Mouse (Mus musculus) lung, embryonic 16.5 days (tissue): ENCODE measurements around the gene Plcb2. TPM values are rescaled to one million over a fixed set of nuclear protein-coding genes. Genes with fewer than 3 reads are reported as not detected.

Experiments
- ATAC-seq: fragments of 200-750 bp; cut with Nextera tagmentation; 2 replicates; pipeline ENCODE4 v1.8.0; 2017; ENCODE audit warnings: low read depth, mild to moderate bottlenecking, moderate library complexity
- H3K27ac ChIP-seq: fragments of 300-500 bp; sonication (generic); 2 replicates; pipeline ENCODE4 v1.5.1; 2014; ENCODE audit warnings: mild to moderate bottlenecking, control low read depth, low read length
- H3K27me3 ChIP-seq: fragments of 300-500 bp; sonication (generic); 2 replicates; pipeline ENCODE4 v1.6.1; 2014; ENCODE audit warnings: low read depth, low read length, mixed read lengths; ENCODE audit not compliant: control insufficient read depth, insufficient read depth
- H3K36me3 ChIP-seq: fragments of 300-500 bp; sonication (generic); 2 replicates; pipeline ENCODE4 v1.6.1; 2014; ENCODE audit warnings: low read length; ENCODE audit not compliant: control insufficient read depth, insufficient read depth
- H3K4me1 ChIP-seq: fragments of 300-500 bp; sonication (generic); replicated peaks from 2 replicates; pipeline ENCODE4 v1.6.1; 2014; ENCODE audit warnings: low read length, mixed read lengths; ENCODE audit not compliant: control insufficient read depth, insufficient read depth
- H3K4me2 ChIP-seq: fragments of 300-500 bp; sonication (generic); 2 replicates; pipeline ENCODE4 v1.6.1; 2014; ENCODE audit warnings: low read depth, low read length, control low read depth
- H3K4me3 ChIP-seq: fragments of 300-500 bp; sonication (generic); 2 replicates; pipeline ENCODE4 v1.5.1; 2014; ENCODE audit warnings: mild to moderate bottlenecking, low read length, control low read depth
- H3K9ac ChIP-seq: fragments of 300-500 bp; sonication (generic); 2 replicates; pipeline ENCODE4 v1.6.1; 2014; ENCODE audit warnings: low read length, control low read depth
- H3K9me3 ChIP-seq: fragments of 300-500 bp; sonication (generic); 2 replicates; pipeline ENCODE4 v1.6.1; 2016; ENCODE audit warnings: low read length; ENCODE audit not compliant: control insufficient read depth
- WGBS: fragments of 180-500 bp; shearing (Covaris S2); extraction: QIAGEN DNeasy Blood & Tissue Kit; methylation state at CpG from one replicate; pipeline ENCODE4 v1.1.7; 2014; 5-methylcytosine and 5-hydroxymethylcytosine counted together
- polyA plus RNA-seq: library from polyadenylated mRNA; unstranded; fragments of >200 nt; fragmentation: Nextera tagmentation; extraction: Ambion mirVana; gene quantifications from 2 replicates; pipeline ENCODE4 v1.2.1, GENCODE M21; 2015

Gene Plcb2
- polyA plus RNA-seq, 1 experiment from 2014 or later, result 1.6 TPM

DNA sequence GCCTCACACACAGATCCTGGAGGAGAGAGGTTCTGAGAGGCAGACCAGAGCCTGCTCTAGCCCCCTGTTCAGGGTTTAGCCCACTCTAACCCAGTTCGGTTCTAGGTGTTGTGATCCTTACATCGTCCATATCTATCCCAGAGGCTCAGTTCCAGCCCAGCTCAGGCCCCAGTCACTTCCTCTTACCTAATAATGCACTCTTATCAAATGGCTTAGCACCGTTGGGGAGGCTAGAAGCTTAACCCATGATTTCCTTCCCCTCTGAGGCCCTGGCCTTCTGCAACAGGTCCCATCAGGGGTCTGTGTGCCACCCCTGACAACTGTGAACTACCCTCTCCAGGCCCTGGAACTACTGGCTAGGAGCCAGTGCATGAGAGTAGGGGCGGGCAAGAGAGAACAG is 956 bp upstream of the Plcb2 start:
- Histone ChIP-seq H3K27ac (peak overlapping the region; percentile 70), H3K9ac (no peak overlapping the region), H3K4me1 (peaks cover 30% of the 10 kb centered on the region), H3K27me3 (peaks cover 13% of the 10 kb centered on the region), H3K9me3 (no peaks in the 10 kb centered on the region), H3K36me3 (no peaks in the 10 kb centered on the region), H3K4me3 (no peak overlapping the region), H3K4me2 (no peak overlapping the region)
- WGBS, result 33% methylated on average over 4 of the region's 4 CpGs
- no peak for ATAC-seq

DNA sequence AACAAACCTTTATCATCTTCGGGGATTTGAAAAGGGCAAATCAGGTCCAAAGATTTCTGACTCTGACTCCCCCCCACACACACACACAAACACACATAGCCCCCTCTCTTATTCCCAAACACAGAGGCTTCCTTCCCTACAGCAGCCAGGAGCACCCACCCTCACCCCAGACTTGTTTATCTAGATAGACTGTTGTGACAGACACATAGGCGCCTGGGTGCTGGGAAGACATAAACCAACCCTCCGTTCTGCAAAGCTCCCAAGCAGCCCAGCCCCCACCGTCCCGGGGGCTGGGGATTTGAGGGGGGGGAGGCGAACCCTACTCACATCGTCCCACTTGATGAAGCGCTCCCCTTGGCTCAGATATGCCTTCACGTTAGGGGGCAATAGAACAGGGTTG is 327 bp downstream of the Plcb2 start:
- peaks cover 30% of the 10 kb centered on the region for H3K4me1 ChIP-seq
- peak overlapping the region; percentile 3; the same call in 1 of the 2 replicates for H3K4me3 ChIP-seq
- H3K36me3 ChIP-seq, result no peaks in the 10 kb centered on the region
- peak; percentile 67 for ATAC-seq
- H3K27me3 ChIP-seq, result peaks cover 10% of the 10 kb centered on the region
- peak overlapping the region; percentile 70 for H3K27ac ChIP-seq
- WGBS, result 8% methylated on average over 9 of the region's 9 CpGs
- H3K4me2 ChIP-seq, result peak overlapping the region; percentile 30
- H3K9ac ChIP-seq, result 0 out of 2 replicates have a peak overlapping the region, but pooled peaks have one; percentile 44
- H3K9me3 ChIP-seq, result no peaks in the 10 kb centered on the region

DNA sequence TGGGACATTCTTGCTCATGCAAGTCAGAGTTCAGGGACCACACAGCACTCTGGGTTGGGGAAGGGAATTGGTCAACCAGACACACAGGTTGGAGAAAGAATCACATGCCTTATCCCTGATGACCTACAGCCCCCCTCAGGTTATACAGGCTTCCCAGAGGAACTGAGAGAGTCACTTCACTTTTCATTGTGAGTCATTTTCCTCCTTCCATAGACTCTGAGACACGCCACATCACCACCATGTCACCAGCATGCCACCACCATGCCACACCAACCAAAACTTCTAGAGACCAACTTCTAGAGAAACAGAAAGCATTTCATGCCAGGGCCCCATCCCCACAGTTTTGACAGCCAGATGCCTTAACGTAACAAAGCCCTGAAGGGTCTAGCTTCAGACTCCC is 1.4 kb downstream of the Plcb2 start:
- Histone ChIP-seq H3K27ac (no peak overlapping the region), H3K4me3 (no peak overlapping the region), H3K36me3 (no peaks in the 10 kb centered on the region), H3K27me3 (peaks cover 2% of the 10 kb centered on the region), H3K4me1 (peaks cover 30% of the 10 kb centered on the region), H3K4me2 (no peak overlapping the region), H3K9me3 (no peaks in the 10 kb centered on the region), H3K9ac (no peak overlapping the region)
- no peak for ATAC-seq
- WGBS, result 89% methylated on average over 2 of the region's 2 CpGs

DNA sequence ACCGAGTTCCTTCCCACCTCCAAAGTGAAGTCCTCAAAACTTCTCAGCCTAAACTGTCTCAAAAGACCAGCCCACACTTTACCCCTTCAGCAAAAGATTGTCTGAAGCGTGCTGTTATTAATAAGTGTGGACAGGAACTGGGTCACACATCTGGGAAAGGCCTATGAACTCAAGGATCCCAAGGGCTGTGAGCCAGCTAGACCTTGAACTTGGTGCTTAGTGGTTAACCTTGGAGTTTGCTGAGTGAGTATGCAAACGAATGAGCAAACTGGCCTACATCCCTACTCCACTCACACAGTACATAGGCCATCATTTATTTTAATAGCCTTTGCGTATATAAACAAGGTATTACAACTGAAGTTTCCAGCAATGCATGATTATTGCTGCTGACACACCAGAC is 2.7 kb downstream of the Plcb2 start:
- no peak overlapping the region for H3K9ac ChIP-seq
- no peaks in the 10 kb centered on the region for H3K36me3 ChIP-seq
- no peak overlapping the region for H3K27ac ChIP-seq
- no peaks in the 10 kb centered on the region for H3K9me3 ChIP-seq
- H3K4me3 ChIP-seq, result no peak overlapping the region
- peaks cover 29% of the 10 kb centered on the region for H3K4me1 ChIP-seq
- no peak for ATAC-seq
- H3K4me2 ChIP-seq, result no peak overlapping the region
- no peaks in the 10 kb centered on the region for H3K27me3 ChIP-seq
- WGBS, result 77% methylated on average over 4 of the region's 4 CpGs

DNA sequence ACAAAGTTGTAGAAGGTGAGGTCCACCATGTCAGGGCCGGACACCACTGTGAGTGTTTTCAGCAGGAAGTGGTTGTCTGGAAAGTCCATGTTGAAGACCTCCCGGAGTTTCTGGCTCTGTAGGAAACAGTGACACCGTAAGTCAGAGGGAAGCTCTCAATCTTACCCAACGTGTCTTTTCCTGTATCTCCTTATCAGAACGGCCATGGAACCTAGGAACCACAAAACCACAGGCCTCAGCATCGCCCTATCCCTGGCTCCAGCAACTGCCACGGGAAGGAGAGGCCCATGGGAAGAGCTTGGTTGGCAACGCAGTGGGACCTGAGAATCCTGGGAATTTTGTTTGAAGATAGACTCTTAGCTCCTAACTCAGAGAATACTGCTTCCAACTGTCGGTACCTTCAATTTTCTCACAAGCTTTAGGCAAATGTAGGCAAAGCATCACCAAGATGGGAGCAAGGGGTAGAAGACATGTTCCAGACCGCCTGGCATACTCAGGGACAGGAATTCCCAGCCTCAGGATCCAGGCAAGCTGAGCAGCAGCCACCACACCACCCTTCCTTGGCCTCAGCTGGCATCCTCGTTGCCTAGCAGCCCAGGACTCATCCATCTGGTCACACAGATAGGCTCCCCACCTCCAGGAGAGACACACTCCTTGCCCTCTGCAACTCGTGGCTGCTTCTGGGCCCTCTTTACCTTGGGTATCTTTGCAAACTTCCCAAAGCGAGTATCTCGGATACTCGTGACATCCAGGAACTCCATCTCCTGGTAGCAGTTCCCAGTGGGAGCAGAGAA is 4.3 kb downstream of the Plcb2 start:
- WGBS, result 74% methylated on average over 15 of the region's 15 CpGs
- Histone ChIP-seq H3K4me1 (peaks cover 18% of the 10 kb centered on the region), H3K9me3 (no peaks in the 10 kb centered on the region), H3K4me3 (no peak overlapping the region), H3K27ac (no peak overlapping the region), H3K27me3 (no peaks in the 10 kb centered on the region), H3K4me2 (no peak overlapping the region), H3K9ac (no peak overlapping the region), H3K36me3 (no peaks in the 10 kb centered on the region)
- no peak for ATAC-seq

DNA sequence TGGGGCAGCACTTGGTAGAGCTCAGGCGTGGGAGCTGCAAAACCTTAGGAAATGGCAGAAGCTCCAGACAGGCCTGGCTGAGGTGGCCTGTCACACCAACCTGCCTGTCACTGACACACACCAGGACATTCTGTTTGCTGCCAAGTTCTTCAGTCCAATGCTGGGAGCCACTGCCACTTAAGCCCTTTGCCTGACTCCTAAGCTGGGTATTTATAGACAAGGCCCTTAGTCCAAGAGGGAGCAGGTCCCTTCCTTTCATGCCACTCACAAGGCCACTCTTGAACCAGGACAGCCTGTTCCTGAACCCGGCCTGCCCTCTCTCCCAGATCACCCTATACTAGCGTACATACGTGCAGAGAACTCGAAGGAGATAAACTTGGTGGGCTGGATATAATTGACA is 11.6 kb downstream of the Plcb2 start:
- H3K27ac ChIP-seq, result no peak overlapping the region
- no peak overlapping the region for H3K4me3 ChIP-seq
- no peaks in the 10 kb centered on the region for H3K36me3 ChIP-seq
- no peaks in the 10 kb centered on the region for H3K4me1 ChIP-seq
- 76% methylated on average over 5 of the region's 5 CpGs for WGBS
- H3K4me2 ChIP-seq, result no peak overlapping the region
- no peak for ATAC-seq
- no peak overlapping the region for H3K9ac ChIP-seq
- H3K27me3 ChIP-seq, result peaks cover 14% of the 10 kb centered on the region
- H3K9me3 ChIP-seq, result no peaks in the 10 kb centered on the region

DNA sequence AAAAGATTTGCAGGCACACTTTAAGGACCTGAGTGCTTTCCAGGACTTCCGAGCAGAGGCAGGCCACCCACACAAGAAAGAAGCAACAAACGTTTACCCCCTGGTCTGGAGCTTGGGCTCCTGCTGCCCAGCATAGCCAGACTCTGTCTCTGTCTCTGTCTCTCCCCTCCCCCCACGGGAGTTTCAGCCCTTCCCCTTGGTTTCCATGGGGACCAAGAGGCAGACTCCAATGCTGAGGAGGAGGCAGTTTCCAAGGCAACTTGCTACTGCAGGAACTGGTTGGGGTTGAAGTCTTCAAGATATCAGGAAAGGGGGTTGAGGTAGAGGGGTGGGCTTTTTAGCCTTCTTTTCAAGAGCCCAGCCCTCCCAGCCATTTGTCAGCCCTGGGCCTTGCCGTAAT is 14.0 kb downstream of the Plcb2 start:
- no peaks in the 10 kb centered on the region for H3K36me3 ChIP-seq
- peaks cover 12% of the 10 kb centered on the region for H3K4me1 ChIP-seq
- H3K9ac ChIP-seq, result no peak overlapping the region
- no peak overlapping the region for H3K4me3 ChIP-seq
- WGBS, result 41% methylated on average over 4 of the region's 4 CpGs
- ATAC-seq, result no peak
- H3K27me3 ChIP-seq, result peaks cover 35% of the 10 kb centered on the region
- H3K9me3 ChIP-seq, result no peaks in the 10 kb centered on the region
- H3K27ac ChIP-seq, result no peak overlapping the region
- H3K4me2 ChIP-seq, result no peak overlapping the region

DNA sequence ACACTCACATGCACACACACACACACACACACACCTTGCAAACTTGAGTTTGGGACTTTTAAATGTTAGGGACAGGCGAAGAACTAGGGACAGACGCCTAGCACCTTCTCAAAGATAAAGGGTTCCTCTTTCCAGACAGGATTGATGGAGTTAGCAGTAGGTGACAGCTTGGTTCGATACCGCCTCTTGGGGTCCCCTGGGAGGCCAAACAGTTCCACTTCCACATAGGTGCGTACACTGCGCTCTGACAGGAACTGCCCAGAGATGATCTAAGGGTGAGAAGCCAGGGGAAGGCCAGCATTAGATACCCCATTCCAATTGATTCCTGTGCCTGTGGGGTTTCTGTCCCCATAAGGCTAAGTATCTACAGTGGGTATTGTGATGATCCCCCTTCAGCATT is 14.6 kb downstream of the Plcb2 start:
- 68% methylated on average over 6 of the region's 6 CpGs for WGBS
- no peaks in the 10 kb centered on the region for H3K9me3 ChIP-seq
- H3K4me2 ChIP-seq, result no peak overlapping the region
- ATAC-seq, result no peak
- peaks cover 12% of the 10 kb centered on the region for H3K4me1 ChIP-seq
- no peak overlapping the region for H3K4me3 ChIP-seq
- no peak overlapping the region for H3K27ac ChIP-seq
- H3K27me3 ChIP-seq, result peaks cover 41% of the 10 kb centered on the region
- H3K36me3 ChIP-seq, result no peaks in the 10 kb centered on the region
- no peak overlapping the region for H3K9ac ChIP-seq

DNA sequence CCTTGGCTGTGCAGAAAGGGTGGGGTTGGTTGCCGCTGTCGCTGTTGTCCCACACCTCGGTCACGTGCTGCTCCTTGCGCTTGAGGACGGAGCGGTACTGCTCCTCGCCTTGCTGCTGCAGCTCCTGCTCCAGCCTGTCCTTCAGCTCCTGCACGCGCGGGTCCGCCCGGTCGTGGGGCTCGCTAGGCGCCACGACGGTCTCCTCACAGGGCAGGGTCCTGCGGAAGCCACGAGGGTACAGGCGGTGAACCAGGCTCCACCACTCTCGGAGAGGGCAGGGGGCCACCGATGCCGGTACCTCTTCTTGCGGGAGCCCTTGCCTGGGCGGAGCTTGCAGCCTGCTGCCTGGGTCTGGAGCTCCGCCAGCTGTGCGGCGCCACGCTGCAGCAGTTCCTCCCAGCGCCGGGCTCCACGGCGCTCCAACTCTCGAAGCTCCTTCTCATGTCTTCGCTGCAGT is 17.2 kb downstream of the Plcb2 start:
- ATAC-seq, result peak; percentile 71
- H3K36me3 ChIP-seq, result no peaks in the 10 kb centered on the region
- peaks cover 66% of the 10 kb centered on the region for H3K27me3 ChIP-seq
- H3K4me2 ChIP-seq, result peak overlapping the region; percentile 88
- H3K4me3 ChIP-seq, result peak overlapping the region; percentile 49
- peak overlapping the region; percentile 63 for H3K9ac ChIP-seq
- no peak overlapping the region for H3K27ac ChIP-seq
- H3K4me1 ChIP-seq, result peaks cover 12% of the 10 kb centered on the region
- 0% methylated on average over 36 of the region's 36 CpGs for WGBS
- no peaks in the 10 kb centered on the region for H3K9me3 ChIP-seq
